Mouse (Mus musculus) bone marrow macrophage, adult 2 months (primary cell): ENCODE results near the gene Enc1.

Experiments
- CTCF ChIP-seq: IDR thresholded peaks from 2 replicates; pipeline ENCODE4 v1.5.1; 2012; ENCODE audit warnings: low read depth, mild to moderate bottlenecking, low read length, moderate library complexity
- POLR2A ChIP-seq: IDR thresholded peaks from 2 replicates; pipeline ENCODE4 v1.6.1; 2012; ENCODE audit warnings: mild to moderate bottlenecking, low read depth, low read length, borderline replicate concordance

DNA sequence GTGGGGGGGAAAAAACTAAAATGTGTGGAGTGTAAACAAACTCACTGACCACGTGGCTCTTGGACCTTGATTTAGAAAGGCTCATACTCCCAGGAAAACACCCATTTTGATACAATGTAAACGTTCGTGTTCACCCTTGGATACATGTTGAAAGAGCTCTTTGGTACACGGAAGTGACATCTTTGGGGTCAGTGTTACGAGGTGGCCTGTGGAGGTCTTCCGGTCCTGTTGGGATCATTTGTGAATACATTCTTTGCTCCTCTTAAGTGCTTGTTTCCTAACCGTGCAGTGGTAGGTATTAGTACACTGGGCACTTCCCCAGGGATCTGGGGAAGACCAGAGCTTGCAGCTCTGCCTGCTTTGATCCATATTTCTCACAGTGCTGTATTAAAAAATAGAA lies 10.8 kb downstream of the Enc1 start:
- TF ChIP-seq POLR2A, result no peak
- TF ChIP-seq CTCF, result no peak
